Mouse (Mus musculus) heart, embryonic 16.5 days (tissue): Measurements from ENCODE around the gene Zfp706. TPM values are rescaled to one million over a fixed set of nuclear protein-coding genes. Genes with fewer than 3 reads are reported as not detected.

Experiments used
- ATAC-seq: fragments of 200-750 bp; cut with Nextera tagmentation; replicated peaks from 2 replicates; pipeline ENCODE4 v1.8.0; 2017; ENCODE audit warnings: moderate number of reproducible peaks; ENCODE audit not compliant: insufficient read depth, low FRiP score; ENCODE audit errors: extremely low read depth
- H3K27ac ChIP-seq: fragments of 300-500 bp; sonication (generic); 2 replicates; pipeline ENCODE4 v1.5.1; 2014; ENCODE audit warnings: mild to moderate bottlenecking, low read length, control low read depth, moderate library complexity
- H3K27me3 ChIP-seq: fragments of 300-500 bp; sonication (generic); 2 replicates; pipeline ENCODE4 v1.6.1; 2014; ENCODE audit warnings: low read length, mixed read lengths; ENCODE audit not compliant: control insufficient read depth, insufficient read depth
- H3K36me3 ChIP-seq: fragments of 300-500 bp; sonication (generic); 2 replicates; pipeline ENCODE4 v1.6.1; 2014; ENCODE audit not compliant: control insufficient read depth, insufficient read depth
- H3K4me1 ChIP-seq: fragments of 300-500 bp; sonication (generic); 2 replicates; pipeline ENCODE4 v1.6.1; 2014; ENCODE audit warnings: low read length, mixed read lengths; ENCODE audit not compliant: control insufficient read depth, insufficient read depth
- H3K4me2 ChIP-seq: fragments of 300-500 bp; sonication (generic); 2 replicates; pipeline ENCODE4 v1.6.1; 2014; ENCODE audit warnings: low read depth, mild to moderate bottlenecking, control low read depth, low read length
- H3K4me3 ChIP-seq: fragments of 300-500 bp; sonication (generic); 2 replicates; pipeline ENCODE4 v1.5.1; 2014; ENCODE audit warnings: mild to moderate bottlenecking, control low read depth, low read length
- H3K9ac ChIP-seq: fragments of 300-500 bp; sonication (generic); 2 replicates; pipeline ENCODE4 v1.6.1; 2014; ENCODE audit warnings: low read length, control low read depth
- H3K9me3 ChIP-seq: fragments of 300-500 bp; sonication (generic); replicated peaks from 2 replicates; pipeline ENCODE4 v1.6.1; 2016; ENCODE audit warnings: low read length; ENCODE audit not compliant: control insufficient read depth
- WGBS: fragments of 180-500 bp; shearing (Covaris S2); extraction: QIAGEN DNeasy Blood & Tissue Kit; methylation state at CpG from one replicate; pipeline ENCODE4 v1.1.7; 2014; 5-methylcytosine and 5-hydroxymethylcytosine counted together
- polyA plus RNA-seq: library from polyadenylated mRNA; unstranded; fragments of >200 nt; fragmentation: Nextera tagmentation; extraction: Ambion mirVana; gene quantifications from 2 replicates; pipeline ENCODE4 v1.2.1, GENCODE M21; 2015

Zfp706 gene
- polyA plus RNA-seq, 1 experiment from 2014 or later, result 448 TPM

DNA sequence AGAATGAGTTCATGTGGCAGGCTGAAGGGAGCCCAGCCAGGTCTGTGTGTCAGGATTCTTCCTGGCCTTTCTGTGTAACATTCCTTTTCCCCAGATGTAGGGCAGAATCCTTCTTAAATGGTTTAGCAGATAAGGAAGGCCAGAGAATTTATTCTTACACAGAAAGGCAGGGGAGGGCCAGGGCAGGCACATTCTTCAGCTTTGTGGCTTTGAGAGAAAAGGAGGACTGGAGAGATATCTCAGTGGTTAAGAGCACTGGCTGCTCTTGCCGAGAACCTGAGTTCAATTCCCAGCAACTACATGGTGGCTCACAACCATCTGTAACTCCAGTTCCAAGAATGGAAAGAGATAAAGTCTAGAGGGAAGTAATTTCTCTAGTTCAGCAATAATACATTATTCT is 31.1 kb upstream of the Zfp706 start:
- no peak overlapping the region for H3K27ac ChIP-seq

DNA sequence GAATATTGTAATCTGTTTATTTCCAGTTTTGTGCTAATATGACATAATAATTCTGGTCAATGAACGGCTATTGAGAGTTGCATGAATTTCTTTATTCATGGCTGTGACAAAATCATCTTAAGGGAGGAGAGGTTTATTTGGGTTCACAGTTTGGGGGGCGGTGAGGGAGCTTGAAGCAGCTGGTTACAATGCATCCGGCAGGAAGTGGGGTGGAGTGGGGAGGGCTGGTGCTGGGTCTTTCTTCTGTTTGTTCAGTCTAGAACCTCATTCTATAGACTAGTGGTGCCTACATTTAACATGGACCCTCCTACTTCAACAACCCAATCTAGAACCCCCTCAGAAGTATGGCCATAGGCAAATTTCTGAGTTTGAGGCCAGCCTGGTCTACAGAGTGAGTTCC is 30.1 kb upstream of the Zfp706 start:
- peaks cover 11% of the 10 kb centered on the region for H3K4me1 ChIP-seq
- no peak overlapping the region for H3K9ac ChIP-seq
- ATAC-seq, result no peak
- H3K27me3 ChIP-seq, result no peaks in the 10 kb centered on the region
- no peaks in the 10 kb centered on the region for H3K9me3 ChIP-seq
- H3K27ac ChIP-seq, result no peak overlapping the region
- WGBS, result 81% methylated on average over 3 of the region's 3 CpGs
- no peak overlapping the region for H3K4me2 ChIP-seq
- H3K36me3 ChIP-seq, result no peaks in the 10 kb centered on the region
- H3K4me3 ChIP-seq, result no peak overlapping the region

More for the DNA sequence above, 31.1 kb upstream of the Zfp706 start:
- no peaks in the 10 kb centered on the region for H3K36me3 ChIP-seq
- H3K4me2 ChIP-seq, result no peak overlapping the region
- H3K27me3 ChIP-seq, result no peaks in the 10 kb centered on the region
- WGBS, result 28% methylated on average over 1 of the region's 1 CpGs
- no peak overlapping the region for H3K9ac ChIP-seq
- no peaks in the 10 kb centered on the region for H3K9me3 ChIP-seq
- ATAC-seq, result no peak
- no peak overlapping the region for H3K4me3 ChIP-seq
- peaks cover 11% of the 10 kb centered on the region for H3K4me1 ChIP-seq

- H3K9ac ChIP-seq, result no peak overlapping the region
- H3K9me3 ChIP-seq, result no peaks in the 10 kb centered on the region
- H3K27me3 ChIP-seq, result no peaks in the 10 kb centered on the region
- peak; percentile 52 for ATAC-seq
- no peak overlapping the region for H3K4me3 ChIP-seq
- no peak overlapping the region for H3K27ac ChIP-seq
- 0 out of 2 replicates have a peak overlapping the region, but pooled peaks have one; percentile 5 for H3K4me2 ChIP-seq
- H3K36me3 ChIP-seq, result no peaks in the 10 kb centered on the region
- H3K4me1 ChIP-seq, result peaks cover 11% of the 10 kb centered on the region
- WGBS, result 22% methylated on average over 7 of the region's 7 CpGs
These were observed 29.0 kb upstream of the Zfp706 start for GRCm38 (mm10) chr15:37036481-37037156.

DNA sequence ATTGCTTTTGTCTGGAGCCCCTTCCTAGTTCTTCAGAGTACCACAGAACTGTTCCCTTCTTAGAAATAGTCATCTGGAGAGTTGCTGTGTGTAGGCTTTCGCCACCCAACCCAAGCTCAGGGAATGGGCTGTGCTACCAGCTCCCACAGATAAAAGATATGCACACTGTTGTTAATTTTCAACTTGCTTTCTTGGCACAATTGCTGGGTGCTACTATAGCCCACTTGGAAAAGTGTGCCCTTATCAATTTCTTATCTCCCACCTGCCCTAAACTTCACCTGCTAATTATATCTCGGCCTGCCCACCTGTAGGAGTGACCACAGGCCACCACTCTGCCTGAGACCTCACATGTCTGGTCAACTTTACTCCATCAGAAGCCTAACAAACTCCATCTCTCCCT is 26.6 kb upstream of the Zfp706 start:
- Histone ChIP-seq H3K27me3 (no peaks in the 10 kb centered on the region), H3K4me3 (no peak overlapping the region), H3K4me2 (no peak overlapping the region), H3K9ac (no peak overlapping the region), H3K9me3 (no peaks in the 10 kb centered on the region), H3K27ac (no peak overlapping the region), H3K4me1 (peaks cover 11% of the 10 kb centered on the region), H3K36me3 (no peaks in the 10 kb centered on the region)
- ATAC-seq, result no peak
- WGBS, result 74% methylated on average over 2 of the region's 2 CpGs

DNA sequence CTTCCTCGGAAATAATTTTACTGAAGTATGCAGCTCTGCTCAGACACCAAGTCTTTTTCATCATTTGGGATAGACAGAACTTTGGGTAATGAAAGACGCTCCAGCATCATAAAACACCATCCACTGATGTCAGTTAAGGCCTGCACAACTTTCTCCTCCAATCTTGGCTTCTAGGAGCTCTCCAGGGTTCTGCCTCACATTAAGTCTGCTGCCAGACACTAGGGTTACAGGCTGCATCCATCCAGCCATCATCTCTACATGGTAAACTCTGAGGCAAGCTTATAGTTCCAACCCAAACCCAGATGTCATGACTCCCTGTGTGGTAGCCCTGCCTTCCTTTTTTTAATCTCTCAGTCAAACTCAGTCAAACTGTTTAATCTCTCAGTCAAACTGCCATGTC is 25.9 kb upstream of the Zfp706 start:
- no peak for ATAC-seq

DNA sequence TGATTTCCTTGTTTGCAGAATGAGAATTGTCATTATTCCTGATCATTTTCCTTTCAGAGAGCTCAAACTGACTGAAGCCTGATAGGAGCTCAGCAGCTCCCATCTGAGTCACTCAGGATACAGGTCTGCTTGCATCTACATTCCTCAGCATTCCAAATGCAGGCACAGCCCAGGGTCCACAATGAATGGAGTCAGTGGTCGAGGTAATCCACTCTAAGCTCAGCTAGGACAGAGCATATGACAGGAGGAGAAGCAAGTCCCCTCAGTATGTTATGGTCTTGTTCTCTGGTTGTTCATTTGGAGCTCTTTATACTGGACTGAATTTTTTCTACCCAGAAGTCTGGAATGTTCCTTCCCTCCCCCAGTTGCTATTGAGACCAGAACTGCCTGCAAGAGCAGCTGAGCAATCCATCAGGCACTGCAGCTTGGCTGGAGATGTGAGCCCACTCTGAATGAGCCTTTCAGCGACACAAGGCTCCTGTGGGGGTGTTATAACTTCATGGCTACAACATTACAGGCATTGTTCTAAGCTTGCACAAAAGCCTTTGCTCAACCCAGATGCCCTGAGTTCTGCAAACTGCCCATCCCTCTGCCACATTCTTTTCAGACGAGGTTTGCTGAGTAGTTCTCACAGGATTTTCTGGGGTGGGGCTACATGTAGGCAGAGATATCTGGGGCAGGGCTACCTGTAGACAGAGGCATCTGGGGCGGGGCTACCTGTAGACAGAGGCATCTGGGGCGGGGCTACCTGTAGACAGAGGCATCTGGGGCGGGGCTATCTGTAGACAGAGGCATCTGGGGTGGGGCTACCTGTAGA is 24.0 kb upstream of the Zfp706 start:
- Histone ChIP-seq H3K9me3 (no peaks in the 10 kb centered on the region), H3K27ac (no peak overlapping the region), H3K9ac (no peak overlapping the region), H3K27me3 (no peaks in the 10 kb centered on the region), H3K4me1 (peaks cover 3% of the 10 kb centered on the region; the same call in 1 of the 2 replicates), H3K36me3 (no peaks in the 10 kb centered on the region), H3K4me3 (no peak overlapping the region), H3K4me2 (no peak overlapping the region)
- no peak; the same call in 1 of the 2 replicates for ATAC-seq
- 27% methylated on average over 6 of the region's 6 CpGs for WGBS

More for the DNA sequence above, 25.9 kb upstream of the Zfp706 start:
- H3K27me3 ChIP-seq, result no peaks in the 10 kb centered on the region
- 79% methylated on average over 2 of the region's 2 CpGs for WGBS
- H3K4me2 ChIP-seq, result no peak overlapping the region
- peaks cover 11% of the 10 kb centered on the region for H3K4me1 ChIP-seq
- no peak overlapping the region for H3K9ac ChIP-seq
- no peak overlapping the region for H3K4me3 ChIP-seq
- H3K9me3 ChIP-seq, result no peaks in the 10 kb centered on the region
- H3K36me3 ChIP-seq, result no peaks in the 10 kb centered on the region
- H3K27ac ChIP-seq, result no peak overlapping the region

- H3K36me3 ChIP-seq, result no peaks in the 10 kb centered on the region
- H3K4me2 ChIP-seq, result no peak overlapping the region
- ATAC-seq, result no peak
- H3K4me3 ChIP-seq, result no peak overlapping the region
- no peaks in the 10 kb centered on the region for H3K27me3 ChIP-seq
- no peaks in the 10 kb centered on the region for H3K4me1 ChIP-seq
- no peak overlapping the region for H3K27ac ChIP-seq
- H3K9ac ChIP-seq, result no peak overlapping the region
- no peaks in the 10 kb centered on the region for H3K9me3 ChIP-seq
- 60% methylated on average over 3 of the region's 3 CpGs for WGBS
These were observed 23.4 kb upstream of the Zfp706 start for GRCm38 (mm10) chr15:37030929-37031328.

DNA sequence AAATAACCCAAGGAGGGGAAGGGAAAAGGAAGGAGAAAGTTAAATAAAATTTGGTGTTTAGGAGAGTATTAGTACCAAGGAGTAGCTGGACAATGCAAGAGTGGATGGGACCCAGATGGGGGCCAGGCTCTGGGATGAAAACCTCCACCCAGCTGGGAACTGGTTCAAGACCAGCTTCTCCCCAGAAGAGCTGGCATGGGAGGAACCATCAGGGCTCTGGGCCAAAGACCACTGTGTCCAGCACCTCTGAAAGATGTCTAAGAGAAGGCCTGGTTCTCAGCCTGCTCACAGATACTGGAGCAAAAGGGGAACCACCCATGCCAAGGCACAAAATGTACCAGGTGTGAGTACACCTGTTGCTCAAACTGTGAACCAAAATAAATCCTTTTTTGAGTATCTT is 20.4 kb upstream of the Zfp706 start:
- Histone ChIP-seq H3K27me3 (no peaks in the 10 kb centered on the region), H3K36me3 (no peaks in the 10 kb centered on the region), H3K27ac (no peak overlapping the region), H3K9me3 (no peaks in the 10 kb centered on the region), H3K4me1 (no peaks in the 10 kb centered on the region), H3K4me2 (no peak overlapping the region), H3K4me3 (no peak overlapping the region), H3K9ac (no peak overlapping the region)
- no peak for ATAC-seq

GRCm38 (mm10) chr15:37026458-37026857 is 18.9 kb upstream of the Zfp706 start:
- Histone ChIP-seq H3K36me3 (no peaks in the 10 kb centered on the region), H3K27ac (no peak overlapping the region), H3K4me1 (no peaks in the 10 kb centered on the region), H3K9ac (no peak overlapping the region), H3K4me3 (no peak overlapping the region), H3K9me3 (no peaks in the 10 kb centered on the region), H3K4me2 (no peak overlapping the region), H3K27me3 (no peaks in the 10 kb centered on the region)
- WGBS, result 63% methylated on average over 4 of the region's 4 CpGs
- ATAC-seq, result no peak
